11 mouse cellular contexts compared by ENCODE assay signal in genomic region chr7:127675391-127675811, GRCm38 (mm10). TPM values are rescaled to one million over a fixed set of nuclear protein-coding genes. Genes with fewer than 3 reads are reported as not detected.
DNase-seq lines count a peak whose midpoint lies in the region; ATAC-seq lines count a peak whose summit lies in the region.
"Had no signal": no experiment of that assay in that cellular context is flagged by ENCODE, and none has a peak within 500 bp of the region (broad histone marks: within the 10 kb centered on the region; RNA-seq: fewer than 3 reads in every experiment).

No protein-coding gene starts in this region.

- no peaks in the 10 kb centered on the region for H3K27me3 ChIP-seq in heart, embryonic 13.5 days (replicated peaks)
- no peaks in the 10 kb centered on the region for H3K27me3 ChIP-seq in embryonic facial prominence, embryonic 12.5 days
- H3K27me3 ChIP-seq in limb, embryonic 13.5 days, result no peaks in the 10 kb centered on the region

- H3K9me3 ChIP-seq in heart, embryonic 13.5 days, result no peaks in the 10 kb centered on the region
- no peaks in the 10 kb centered on the region for H3K9me3 ChIP-seq in embryonic facial prominence, embryonic 12.5 days
- no peaks in the 10 kb centered on the region for H3K9me3 ChIP-seq in limb, embryonic 13.5 days
- H3K9me3 ChIP-seq: G1E had no signal

- 0 out of 2 replicates have a peak, but pooled peaks cover 4% of the 10 kb centered on the region for H3K36me3 ChIP-seq in heart, embryonic 13.5 days
- H3K36me3 ChIP-seq in embryonic facial prominence, embryonic 12.5 days, result peaks cover 13% of the 10 kb centered on the region; the same call in 1 of the 2 replicates
- peaks cover 26% of the 10 kb centered on the region for H3K36me3 ChIP-seq in limb, embryonic 13.5 days
- H3K36me3 ChIP-seq: G1E had no signal

- H3K9ac ChIP-seq in heart, embryonic 13.5 days, result 0 out of 2 replicates have a peak overlapping the region, but pooled peaks have one; percentile 0
- peak overlapping the region; percentile 15; the same call in 1 of the 2 replicates for H3K9ac ChIP-seq in embryonic facial prominence, embryonic 12.5 days
- H3K9ac ChIP-seq in limb, embryonic 13.5 days, result no peak overlapping the region
- H3K9ac ChIP-seq: liver, postnatal 0 days had no signal

- no peak for ATAC-seq in heart, embryonic 13.5 days (ENCODE audit: extremely low read depth, insufficient number of reproducible peaks, low FRiP score, low TSS enrichment)
- peak; percentile 59; the same call in 1 of the 2 replicates for ATAC-seq in embryonic facial prominence, embryonic 12.5 days (ENCODE audit: insufficient number of reproducible peaks, insufficient read depth, low FRiP score, low TSS enrichment)
- ATAC-seq in limb, embryonic 13.5 days (ENCODE audit: low FRiP score, low read depth), result peak; percentile 66
- no peak for ATAC-seq in erythroblast, adult 5-6 weeks (replicated peaks; ENCODE audit: low FRiP score, poor library complexity, severe bottlenecking)

- H3K4me3 ChIP-seq in heart, embryonic 13.5 days, result no peak overlapping the region
- H3K4me3 ChIP-seq in embryonic facial prominence, embryonic 12.5 days, result no peak overlapping the region
- H3K4me3 ChIP-seq in limb, embryonic 13.5 days, result no peak overlapping the region

- no peak overlapping the region for H3K4me2 ChIP-seq in heart, embryonic 13.5 days
- H3K4me2 ChIP-seq in embryonic facial prominence, embryonic 12.5 days (replicated peaks), result no peak overlapping the region
- no peak overlapping the region for H3K4me2 ChIP-seq in limb, embryonic 13.5 days (replicated peaks)

- DNase-seq in heart, postnatal 4 days, result no peak
- peak; percentile 13 for DNase-seq in 3T3-L1 (ENCODE audit: low read depth, low spot score)
- DNase-seq in spleen, postnatal 14 days (ENCODE audit: low spot score in 2 of 2), result no peak
- no peak for DNase-seq in frontal cortex, postnatal 25 days (ENCODE audit: low spot score in 2 of 2)

- peaks cover 9% of the 10 kb centered on the region for H3K4me1 ChIP-seq in heart, embryonic 13.5 days
- H3K4me1 ChIP-seq in embryonic facial prominence, embryonic 12.5 days, result no peaks in the 10 kb centered on the region
- H3K4me1 ChIP-seq in limb, embryonic 13.5 days, result no peaks in the 10 kb centered on the region

- H3K27ac ChIP-seq in heart, embryonic 13.5 days (replicated peaks), result no peak overlapping the region
- no peak overlapping the region for H3K27ac ChIP-seq in embryonic facial prominence, embryonic 12.5 days
- no peak overlapping the region for H3K27ac ChIP-seq in limb, embryonic 13.5 days

- 72% methylated on average over 9 of the region's 9 CpGs for WGBS in heart, embryonic 13.5 days
- 74% methylated on average over 9 of the region's 9 CpGs for WGBS in embryonic facial prominence, embryonic 12.5 days
- 78% methylated on average over 9 of the region's 9 CpGs for WGBS in limb, embryonic 13.5 days

RNA-seq across cellular contexts. Expression of gene Bcl7c, which starts 33.3 kb away (rescaled TPM):
- polyA plus RNA-seq in heart, embryonic 13.5 days (2015; fragmentation: Nextera tagmentation; extraction: Ambion mirVana), result 30.7 and 35.8 TPM in 2 replicates
- 10 to 100 TPM; 67.6 to 71.1 TPM for total RNA-seq in heart, postnatal 4 days (2021)
- polyA plus RNA-seq in embryonic facial prominence, embryonic 12.5 days (2016; fragmentation: Nextera tagmentation; extraction: Ambion mirVana), result 127 and 141 TPM in 2 replicates
- polyA plus RNA-seq in limb, embryonic 13.5 days (2015; fragmentation: Nextera tagmentation; extraction: Ambion mirVana), result 82.3 and 85.8 TPM in 2 replicates
- 28.8 and 41.3 TPM in 2 replicates for total RNA-seq in erythroblast, adult 5-6 weeks (2015; ENCODE audit: low replicate concordance)
- total RNA-seq in erythroblast, adult 5-6 weeks (2017; ENCODE audit: low replicate concordance), result 3.8 and 4.3 TPM in 2 replicates

RNA-seq across cellular contexts. Expression of gene Ctf1, which starts 37.1 kb away (rescaled TPM):
- polyA plus RNA-seq in heart, embryonic 13.5 days (2015; fragmentation: Nextera tagmentation; extraction: Ambion mirVana), result 4.6 TPM in 2 replicates
- 1 to 10 TPM; 3.4 to 4.0 TPM for total RNA-seq in heart, postnatal 4 days (2021)
- polyA plus RNA-seq in embryonic facial prominence, embryonic 12.5 days (2016; fragmentation: Nextera tagmentation; extraction: Ambion mirVana), result 27.7 and 30.5 TPM in 2 replicates
- 28.3 and 31.6 TPM in 2 replicates for polyA plus RNA-seq in limb, embryonic 13.5 days (2015; fragmentation: Nextera tagmentation; extraction: Ambion mirVana)
- total RNA-seq in erythroblast, adult 5-6 weeks (2015; ENCODE audit: low replicate concordance), result 0.63 TPM in 1 of 2 replicates, not detected in the other
- total RNA-seq in erythroblast, adult 5-6 weeks (2017; ENCODE audit: low replicate concordance), result not detected in 2 replicates

RNA-seq across cellular contexts. Expression of gene Ctf2, which starts 56.6 kb away (rescaled TPM):
- polyA plus RNA-seq in heart, embryonic 13.5 days (2015; fragmentation: Nextera tagmentation; extraction: Ambion mirVana), result 0.08 TPM in 1 of 2 replicates, not detected in the other
- total RNA-seq in heart, postnatal 4 days (2021), result not detected
- polyA plus RNA-seq in embryonic facial prominence, embryonic 12.5 days (2016; fragmentation: Nextera tagmentation; extraction: Ambion mirVana), result 0.55 and 0.68 TPM in 2 replicates
- polyA plus RNA-seq in limb, embryonic 13.5 days (2015; fragmentation: Nextera tagmentation; extraction: Ambion mirVana), result 0.46 and 0.50 TPM in 2 replicates
- not detected in 2 replicates for total RNA-seq in erythroblast, adult 5-6 weeks (2015; ENCODE audit: low replicate concordance)
- total RNA-seq in erythroblast, adult 5-6 weeks (2017; ENCODE audit: low replicate concordance), result not detected in 2 replicates
- polyA plus RNA-seq: G1E; liver, postnatal 0 days; small intestine, adult 2 months had no signal

RNA-seq across cellular contexts. Expression of gene Zfp629, which starts 59.8 kb away (rescaled TPM):
- polyA plus RNA-seq in heart, embryonic 13.5 days (2015; fragmentation: Nextera tagmentation; extraction: Ambion mirVana), result 8.4 and 9.5 TPM in 2 replicates
- 10 to 100 TPM; 31.8 to 38.0 TPM for total RNA-seq in heart, postnatal 4 days (2021)
- 24.6 and 25.1 TPM in 2 replicates for polyA plus RNA-seq in embryonic facial prominence, embryonic 12.5 days (2016; fragmentation: Nextera tagmentation; extraction: Ambion mirVana)
- polyA plus RNA-seq in limb, embryonic 13.5 days (2015; fragmentation: Nextera tagmentation; extraction: Ambion mirVana), result 16.2 and 19.2 TPM in 2 replicates
- 0.77 and 0.84 TPM in 2 replicates for total RNA-seq in erythroblast, adult 5-6 weeks (2015; ENCODE audit: low replicate concordance)
- 2.0 and 3.2 TPM in 2 replicates for total RNA-seq in erythroblast, adult 5-6 weeks (2017; ENCODE audit: low replicate concordance)

Comparison
In these comparisons a context has a peak if more than half of its experiments do, and no peak if none do; other contexts are left out.
1. ATAC-seq: peak in embryonic facial prominence, embryonic 12.5 days (single experiment) and limb, embryonic 13.5 days (single experiment); none in heart, embryonic 13.5 days (single experiment) and erythroblast, adult 5-6 weeks (single experiment).